Comparison of ENCODE assay signal across 8 mouse cellular contexts in genomic region chr3:84260024-84260535, GRCm38 (mm10). TPM values are rescaled to one million over a fixed set of nuclear protein-coding genes. Genes with fewer than 3 reads are reported as not detected.
A peak's percentile ranks its signal among the peaks of the same experiment; 100 is the strongest.
DNase-seq lines count a peak whose midpoint lies in the region; ATAC-seq lines count a peak whose summit lies in the region.

No protein-coding gene starts in this region.

- H3K4me3 ChIP-seq in hindbrain, embryonic 14.5 days (replicated peaks; ENCODE audit: low read length): peak overlapping the region; percentile 85
- peak overlapping the region; percentile 74 for H3K4me3 ChIP-seq in midbrain, embryonic 12.5 days

- peak overlapping the region; percentile 95 for H3K27ac ChIP-seq in hindbrain, embryonic 14.5 days
- H3K27ac ChIP-seq in midbrain, embryonic 12.5 days (replicated peaks): peak overlapping the region; percentile 89

- WGBS in hindbrain, embryonic 14.5 days: 4% methylated on average over 7 of the region's 8 CpGs
- 6% methylated on average over 6 of the region's 8 CpGs for WGBS in midbrain, embryonic 12.5 days

- peak overlapping the region; percentile 92 for H3K9ac ChIP-seq in hindbrain, embryonic 14.5 days
- H3K9ac ChIP-seq in midbrain, embryonic 12.5 days (replicated peaks): peak overlapping the region; percentile 93

- H3K4me2 ChIP-seq in hindbrain, embryonic 14.5 days (replicated peaks): peak overlapping the region; percentile 92
- H3K4me2 ChIP-seq in midbrain, embryonic 12.5 days (replicated peaks): peak overlapping the region; percentile 95

- H3K9me3 ChIP-seq in hindbrain, embryonic 14.5 days (ENCODE audit: control insufficient read depth, low read length): no peaks in the 10 kb centered on the region
- no peaks in the 10 kb centered on the region for H3K9me3 ChIP-seq in midbrain, embryonic 12.5 days

- peak; percentile 50; the same call in 1 of the 2 replicates for ATAC-seq in hindbrain, embryonic 14.5 days (ENCODE audit: low FRiP score)
- peak; percentile 58 for ATAC-seq in midbrain, embryonic 12.5 days (ENCODE audit: low FRiP score, low read depth)

- peaks cover 36% of the 10 kb centered on the region for H3K4me1 ChIP-seq in hindbrain, embryonic 14.5 days (replicated peaks; ENCODE audit: control insufficient read depth, insufficient read depth, low read length)
- peaks cover 62% of the 10 kb centered on the region for H3K4me1 ChIP-seq in midbrain, embryonic 12.5 days

- H3K36me3 ChIP-seq in hindbrain, embryonic 14.5 days (replicated peaks; ENCODE audit: control insufficient read depth, insufficient read depth): no peaks in the 10 kb centered on the region
- no peaks in the 10 kb centered on the region for H3K36me3 ChIP-seq in midbrain, embryonic 12.5 days

- peak; percentile 32 for DNase-seq in embryo, embryonic 9.5 days (ENCODE audit: extremely low spot score)
- no peak for DNase-seq in embryo, embryonic 11 days
- peak; percentile 8 for DNase-seq in urinary bladder, postnatal 25 days (ENCODE audit: low spot score)
- no peak for DNase-seq in urinary bladder, postnatal 14 days (ENCODE audit: low spot score)
- DNase-seq in hindbrain, embryonic 14.5 days (ENCODE audit: low spot score): no peak
- no peak for DNase-seq in gastrocnemius, postnatal 36 days
- no peak for DNase-seq in kidney, postnatal 14 days

- intact Hi-C loops in gastrocnemius, postnatal 36 days (cut with DNase I): no loop called here

- no peaks in the 10 kb centered on the region for H3K27me3 ChIP-seq in hindbrain, embryonic 14.5 days (ENCODE audit: control insufficient read depth, insufficient read depth, low read length)
- H3K27me3 ChIP-seq in midbrain, embryonic 12.5 days: peaks cover 4% of the 10 kb centered on the region; the same call in 1 of the 2 replicates

RNA-seq across cellular contexts. Expression of gene Trim2, which starts 46.6 kb away (rescaled TPM):
- 136 and 151 TPM in 2 replicates for polyA plus RNA-seq in hindbrain, embryonic 14.5 days (2014; fragmentation: Nextera tagmentation; extraction: Ambion mirVana)
- 176 and 184 TPM in 2 replicates for polyA plus RNA-seq in midbrain, embryonic 12.5 days (2016; fragmentation: Nextera tagmentation; extraction: Ambion mirVana)
- 1 to 10 TPM; 2.7 to 3.3 TPM for total RNA-seq in gastrocnemius, postnatal 36 days (2021)

Comparison
In these comparisons a context has a peak if more than half of its experiments do, and no peak if none do; other contexts are left out.
1. DNase-seq: peak in embryo, embryonic 9.5 days (single experiment) and urinary bladder, postnatal 25 days (single experiment); none in embryo, embryonic 11 days (single experiment), urinary bladder, postnatal 14 days (single experiment), hindbrain, embryonic 14.5 days (single experiment), gastrocnemius, postnatal 36 days (0 of 2) and kidney, postnatal 14 days (single experiment).